Mouse (Mus musculus): ENCODE data around the gene Prss40. TPM values are rescaled to one million over a fixed set of nuclear protein-coding genes. Genes with fewer than 3 reads are reported as not detected.
"Not testable (repeated sequence)": the region's sequence is repeated elsewhere in the genome, so short reads cannot be mapped to it uniquely, and the experiment has no call there.

Prss40 gene
- polyA plus RNA-seq, 1 experiment from 2014 or later: not detected

DNA sequence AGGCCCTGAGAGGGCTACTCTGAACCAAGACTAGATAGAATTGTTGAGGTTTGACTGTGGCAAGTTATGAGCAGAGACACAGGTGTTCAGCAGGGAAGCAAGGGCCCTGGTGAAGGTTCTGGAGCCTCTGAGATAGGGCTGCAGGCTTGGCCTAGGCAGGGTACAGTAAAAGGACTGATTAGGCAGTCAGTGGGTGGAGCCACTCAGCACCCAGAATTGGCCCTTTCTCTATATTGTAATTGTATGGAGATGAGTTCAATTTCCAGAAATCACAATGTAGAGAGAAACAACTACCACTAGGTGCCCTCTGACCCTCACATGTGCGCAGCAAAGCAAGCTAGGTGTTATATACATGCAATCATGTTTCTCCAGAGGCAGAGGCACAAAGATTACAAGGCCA lies 7.1 kb downstream of the Prss40 start:
- H3K4me2 ChIP-seq (ENCODE audit: low read length): no peak overlapping the region
- DNase-seq (ENCODE audit: low spot score) (no peak), ATAC-seq (replicated peaks; ENCODE audit: low FRiP score, low TSS enrichment, low read depth) (no peak)
- no peaks in the 10 kb centered on the region for H3K36me3 ChIP-seq (ENCODE audit: control insufficient read depth, insufficient read depth, low read length)
- 90% methylated on average over 1 of the region's 1 CpGs for WGBS
- no peak overlapping the region for H3K9ac ChIP-seq (ENCODE audit: low read length)
- H3K27me3 ChIP-seq (replicated peaks; ENCODE audit: control insufficient read depth, insufficient read depth, low read length): no peaks in the 10 kb centered on the region
- no peaks in the 10 kb centered on the region for H3K9me3 ChIP-seq (ENCODE audit: control insufficient read depth, low read length)
- no peak overlapping the region for H3K4me3 ChIP-seq (ENCODE audit: low read depth, low read length)
- no peaks in the 10 kb centered on the region for H3K4me1 ChIP-seq (replicated peaks; ENCODE audit: control insufficient read depth, insufficient read depth, low read length)
- H3K27ac ChIP-seq (ENCODE audit: low read depth): no peak overlapping the region

DNA sequence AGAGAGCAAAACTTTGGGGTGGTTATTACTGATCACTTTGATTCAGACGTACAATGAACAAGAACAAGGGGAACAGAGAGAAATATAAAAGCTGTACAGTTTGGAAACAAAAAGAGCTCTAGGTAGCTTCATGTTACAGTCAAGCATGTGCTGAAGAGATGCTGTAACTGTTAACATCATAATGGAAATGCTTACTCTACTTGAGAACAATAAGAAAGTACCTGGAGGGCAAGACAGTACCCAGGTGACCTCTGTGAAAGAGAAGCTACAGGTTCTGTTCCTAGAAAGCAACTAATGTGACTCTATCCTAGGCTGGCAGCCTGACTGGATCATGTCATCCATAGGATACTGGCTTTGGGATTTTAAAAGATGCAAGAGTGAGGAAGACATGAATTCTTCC lies 13.7 kb downstream of the Prss40 start:
- Histone ChIP-seq H3K4me1 (replicated peaks; ENCODE audit: control insufficient read depth, insufficient read depth, low read length) (no peaks in the 10 kb centered on the region), H3K4me3 (ENCODE audit: low read depth, low read length) (no peak overlapping the region), H3K27me3 (replicated peaks; ENCODE audit: control insufficient read depth, insufficient read depth, low read length) (no peaks in the 10 kb centered on the region), H3K36me3 (ENCODE audit: control insufficient read depth, insufficient read depth, low read length) (no peaks in the 10 kb centered on the region), H3K9me3 (ENCODE audit: control insufficient read depth, low read length) (no peaks in the 10 kb centered on the region), H3K27ac (ENCODE audit: low read depth) (no peak overlapping the region), H3K4me2 (ENCODE audit: low read length) (no peak overlapping the region), H3K9ac (ENCODE audit: low read length) (no peak overlapping the region)
- DNase-seq (ENCODE audit: low spot score) (no peak), ATAC-seq (replicated peaks; ENCODE audit: low FRiP score, low TSS enrichment, low read depth) (no peak)
- 80% methylated on average over 1 of the region's 1 CpGs for WGBS

GRCm38 (mm10) chr1:34536767-34537485 lies 23.8 kb downstream of the Prss40 start:
- DNase-seq (ENCODE audit: low spot score): peak; percentile 66
- Histone ChIP-seq H3K9me3 (ENCODE audit: control insufficient read depth, low read length) (no peaks in the 10 kb centered on the region), H3K9ac (ENCODE audit: low read length) (no peak overlapping the region), H3K27me3 (replicated peaks; ENCODE audit: control insufficient read depth, insufficient read depth, low read length) (peaks cover 25% of the 10 kb centered on the region), H3K4me3 (ENCODE audit: low read depth, low read length) (peak overlapping the region; percentile 12; the same call in 1 of the 2 replicates), H3K36me3 (ENCODE audit: control insufficient read depth, insufficient read depth, low read length) (no peaks in the 10 kb centered on the region), H3K4me2 (ENCODE audit: low read length) (peak overlapping the region; percentile 39), H3K27ac (ENCODE audit: low read depth) (no peak overlapping the region), H3K4me1 (replicated peaks; ENCODE audit: control insufficient read depth, insufficient read depth, low read length) (peaks cover 4% of the 10 kb centered on the region; the same call in 1 of the 2 replicates)
- ATAC-seq (replicated peaks; ENCODE audit: low FRiP score, low TSS enrichment, low read depth): peak; percentile 62
- WGBS: 4% methylated on average over 16 of the region's 16 CpGs

DNA sequence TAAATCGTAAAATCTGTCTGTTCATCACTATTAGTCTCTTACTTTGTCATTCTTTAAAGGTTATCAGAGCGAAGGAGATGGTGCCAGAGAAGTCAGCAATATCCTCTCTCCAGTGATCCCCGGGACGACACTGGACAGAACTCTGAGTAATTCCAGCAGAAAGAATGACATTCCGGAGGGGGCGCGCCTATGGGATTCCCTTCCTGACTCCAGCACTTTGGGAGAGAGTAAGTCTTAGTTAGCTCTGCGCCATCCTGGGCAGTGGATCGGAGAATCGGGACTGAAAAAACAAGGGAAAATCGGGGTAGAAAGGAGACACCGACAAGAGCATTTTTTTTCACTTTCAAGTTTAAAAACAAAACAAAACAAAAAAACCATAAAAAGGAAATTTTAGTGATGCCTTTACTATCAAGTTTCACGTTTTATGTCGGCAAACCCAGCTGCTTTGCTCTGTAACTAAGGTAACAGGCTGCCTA lies 24.4 kb downstream of the Prss40 start:
- Histone ChIP-seq H3K9me3 (ENCODE audit: control insufficient read depth, low read length) (no peaks in the 10 kb centered on the region), H3K36me3 (ENCODE audit: control insufficient read depth, insufficient read depth, low read length) (no peaks in the 10 kb centered on the region), H3K9ac (ENCODE audit: low read length) (no peak overlapping the region), H3K4me3 (ENCODE audit: low read depth, low read length) (peak overlapping the region; percentile 12; the same call in 1 of the 2 replicates), H3K4me1 (replicated peaks; ENCODE audit: control insufficient read depth, insufficient read depth, low read length) (peaks cover 4% of the 10 kb centered on the region; the same call in 1 of the 2 replicates), H3K27me3 (replicated peaks; ENCODE audit: control insufficient read depth, insufficient read depth, low read length) (peaks cover 25% of the 10 kb centered on the region), H3K27ac (ENCODE audit: low read depth) (no peak overlapping the region), H3K4me2 (ENCODE audit: low read length) (peak overlapping the region; percentile 39)
- WGBS: 2% methylated on average over 14 of the region's 14 CpGs
- ATAC-seq (replicated peaks; ENCODE audit: low FRiP score, low TSS enrichment, low read depth) (no peak), DNase-seq (ENCODE audit: low spot score) (no peak)

- H3K36me3 ChIP-seq (ENCODE audit: control insufficient read depth, insufficient read depth, low read length); DNase-seq (ENCODE audit: low spot score); H3K4me1 ChIP-seq (replicated peaks; ENCODE audit: control insufficient read depth, insufficient read depth, low read length); H3K27ac ChIP-seq (ENCODE audit: low read depth); ATAC-seq (replicated peaks; ENCODE audit: low FRiP score, low TSS enrichment, low read depth); H3K9me3 ChIP-seq (ENCODE audit: control insufficient read depth, low read length); H3K9ac ChIP-seq (ENCODE audit: low read length): not testable (repeated sequence)
- WGBS: 24% methylated on average over 7 of the region's 7 CpGs
- H3K4me2 ChIP-seq (ENCODE audit: low read length): peak within 1 kb of the TSS; percentile 39
- H3K4me3 ChIP-seq (ENCODE audit: low read depth, low read length): peak within 1 kb of the TSS; percentile 12; the same call in 1 of the 2 replicates
- H3K27me3 ChIP-seq (replicated peaks; ENCODE audit: control insufficient read depth, insufficient read depth, low read length): peaks cover 25% of the 10 kb centered on the region
Observed at GRCm38 (mm10) chr1:34535043-34535698, 25.6 kb downstream of the Prss40 start, which contains the start of gene Cfc1. TSS of gene Cfc1 (plus strand) at chr1:34535648.

GRCm38 (mm10) chr1:34534574-34534973 lies 26.2 kb downstream of the Prss40 start:
- H3K4me1 ChIP-seq (replicated peaks; ENCODE audit: control insufficient read depth, insufficient read depth, low read length); ATAC-seq (replicated peaks; ENCODE audit: low FRiP score, low TSS enrichment, low read depth); H3K9ac ChIP-seq (ENCODE audit: low read length); H3K36me3 ChIP-seq (ENCODE audit: control insufficient read depth, insufficient read depth, low read length); H3K4me2 ChIP-seq (ENCODE audit: low read length); H3K27ac ChIP-seq (ENCODE audit: low read depth); H3K4me3 ChIP-seq (ENCODE audit: low read depth, low read length); H3K9me3 ChIP-seq (ENCODE audit: control insufficient read depth, low read length); DNase-seq (ENCODE audit: low spot score): not testable (repeated sequence)
- 21% methylated on average over 3 of the region's 3 CpGs for WGBS
- peaks cover 25% of the 10 kb centered on the region for H3K27me3 ChIP-seq (replicated peaks; ENCODE audit: control insufficient read depth, insufficient read depth, low read length)

GRCm38 (mm10) chr1:34523647-34524046 lies 37.1 kb downstream of the Prss40 start:
- Histone ChIP-seq H3K9ac (ENCODE audit: low read length) (no peak overlapping the region), H3K4me1 (replicated peaks; ENCODE audit: control insufficient read depth, insufficient read depth, low read length) (no peaks in the 10 kb centered on the region), H3K9me3 (ENCODE audit: control insufficient read depth, low read length) (no peaks in the 10 kb centered on the region), H3K4me2 (ENCODE audit: low read length) (no peak overlapping the region), H3K27ac (ENCODE audit: low read depth) (no peak overlapping the region), H3K4me3 (ENCODE audit: low read depth, low read length) (no peak overlapping the region), H3K27me3 (replicated peaks; ENCODE audit: control insufficient read depth, insufficient read depth, low read length) (no peaks in the 10 kb centered on the region), H3K36me3 (ENCODE audit: control insufficient read depth, insufficient read depth, low read length) (no peaks in the 10 kb centered on the region)
- ATAC-seq (replicated peaks; ENCODE audit: low FRiP score, low TSS enrichment, low read depth) (no peak), DNase-seq (ENCODE audit: low spot score) (no peak)
- 82% methylated on average over 3 of the region's 3 CpGs for WGBS

DNA sequence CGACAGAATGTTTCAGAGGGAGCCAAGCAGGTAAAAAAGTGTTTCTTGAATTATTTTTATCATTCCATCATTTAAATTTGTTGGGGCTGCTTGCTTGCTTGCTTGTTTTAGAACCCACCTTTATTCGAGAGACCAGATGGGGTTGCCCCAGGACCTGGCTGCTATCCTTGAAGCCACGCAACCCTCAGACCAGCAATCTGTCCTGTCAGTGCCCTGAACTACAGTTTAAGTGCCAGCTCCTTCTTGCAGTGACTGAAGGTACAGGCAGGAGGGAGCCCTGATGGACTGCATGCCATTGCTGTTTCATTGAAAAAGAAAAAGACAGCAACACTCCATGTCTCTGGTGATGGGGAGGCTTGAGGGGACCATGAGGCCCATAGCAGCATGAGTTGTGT lies 37.9 kb downstream of the Prss40 start:
- Histone ChIP-seq H3K9me3 (ENCODE audit: control insufficient read depth, low read length) (no peaks in the 10 kb centered on the region), H3K4me1 (replicated peaks; ENCODE audit: control insufficient read depth, insufficient read depth, low read length) (no peaks in the 10 kb centered on the region), H3K27ac (ENCODE audit: low read depth) (no peak overlapping the region), H3K4me3 (ENCODE audit: low read depth, low read length) (no peak overlapping the region), H3K4me2 (ENCODE audit: low read length) (no peak overlapping the region), H3K36me3 (ENCODE audit: control insufficient read depth, insufficient read depth, low read length) (no peaks in the 10 kb centered on the region), H3K9ac (ENCODE audit: low read length) (no peak overlapping the region), H3K27me3 (replicated peaks; ENCODE audit: control insufficient read depth, insufficient read depth, low read length) (no peaks in the 10 kb centered on the region)
- DNase-seq (ENCODE audit: low spot score) (no peak), ATAC-seq (replicated peaks; ENCODE audit: low FRiP score, low TSS enrichment, low read depth) (no peak)
- 66% methylated on average over 3 of the region's 3 CpGs for WGBS

Data from intestine, embryonic 14.5 days (tissue).